Mouse (Mus musculus): ENCODE measurements around the gene Bmp4. TPM values are rescaled to one million over a fixed set of nuclear protein-coding genes. Genes with fewer than 3 reads are reported as not detected.

Gene Bmp4
- 10 to 100 TPM in 1 of 2 experiments, 1 to 10 TPM in 1; 8.4 to 11.4 TPM for total RNA-seq (2021)
- long read RNA-seq, experiment 1, partial matches to known transcripts: 3 of 5 reads
- long read RNA-seq, experiment 1, other reads (novel, unspliced or antisense): 1 of 5 reads
- long read RNA-seq, experiment 2, partial matches to known transcripts: 3 of 6 reads
- long read RNA-seq, experiment 2, other reads (novel, unspliced or antisense): 1 of 6 reads

DNA sequence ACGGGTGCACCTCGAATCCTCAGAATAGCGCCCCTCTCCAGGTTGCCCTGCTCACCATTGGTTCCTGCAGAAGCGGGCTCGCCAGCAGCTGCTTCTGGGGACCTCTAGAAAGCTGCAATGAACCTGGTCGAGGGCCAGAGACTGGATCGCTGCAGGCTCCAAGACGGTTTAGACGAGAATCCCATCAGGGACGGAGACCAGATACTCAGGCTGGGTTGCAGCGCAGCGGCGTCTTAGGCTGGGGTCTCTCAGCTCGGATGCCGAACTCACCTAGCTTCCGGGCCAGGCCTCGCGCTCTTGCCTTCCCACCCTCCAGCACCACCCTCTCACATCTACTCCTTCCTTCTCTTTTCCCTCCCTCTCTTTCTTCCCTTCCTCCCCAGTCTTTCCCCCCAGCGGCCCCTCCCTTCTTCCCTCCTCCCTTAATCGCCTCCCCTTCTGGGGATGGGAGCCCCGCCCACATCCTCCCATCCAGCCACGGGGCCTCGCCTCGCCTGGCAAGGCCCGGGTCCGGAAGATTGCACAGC lies at the start of gene Bmp4:
Gene Bmp4 (minus strand): TSS at position 421 of the 527 bp plus-strand sequence.
- DNase-seq (ENCODE audit: low spot score in 2 of 2): no peak

DNA sequence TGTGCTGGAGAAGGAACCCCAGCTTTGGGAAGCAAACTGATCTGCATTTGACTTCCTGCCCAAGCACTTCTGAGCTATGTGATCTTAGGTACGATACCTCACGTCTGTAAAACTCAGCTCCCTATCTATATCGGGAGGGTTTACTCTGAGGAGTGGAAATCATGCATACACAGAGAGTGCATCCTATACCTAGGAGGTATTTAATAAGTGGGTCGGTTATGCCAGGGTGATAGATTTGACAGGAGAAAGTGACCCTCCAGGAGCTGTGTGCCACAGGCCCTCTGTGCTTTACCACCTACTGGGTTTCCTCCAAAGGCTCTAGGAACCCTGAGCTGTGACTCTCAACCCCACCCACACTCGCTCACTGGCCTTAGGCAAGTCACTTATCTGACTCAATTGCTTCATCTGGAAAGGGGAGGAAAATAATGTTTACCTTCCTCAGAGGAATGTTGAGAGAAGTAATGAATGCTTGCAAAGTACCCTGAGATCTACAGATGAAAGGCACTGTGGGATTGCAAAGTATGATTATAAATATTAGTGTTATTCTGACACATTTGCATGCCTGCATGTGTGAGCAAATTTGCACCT lies 49.1 kb upstream of the Bmp4 start:
- DNase-seq (ENCODE audit: low spot score in 2 of 2): no peak

DNA sequence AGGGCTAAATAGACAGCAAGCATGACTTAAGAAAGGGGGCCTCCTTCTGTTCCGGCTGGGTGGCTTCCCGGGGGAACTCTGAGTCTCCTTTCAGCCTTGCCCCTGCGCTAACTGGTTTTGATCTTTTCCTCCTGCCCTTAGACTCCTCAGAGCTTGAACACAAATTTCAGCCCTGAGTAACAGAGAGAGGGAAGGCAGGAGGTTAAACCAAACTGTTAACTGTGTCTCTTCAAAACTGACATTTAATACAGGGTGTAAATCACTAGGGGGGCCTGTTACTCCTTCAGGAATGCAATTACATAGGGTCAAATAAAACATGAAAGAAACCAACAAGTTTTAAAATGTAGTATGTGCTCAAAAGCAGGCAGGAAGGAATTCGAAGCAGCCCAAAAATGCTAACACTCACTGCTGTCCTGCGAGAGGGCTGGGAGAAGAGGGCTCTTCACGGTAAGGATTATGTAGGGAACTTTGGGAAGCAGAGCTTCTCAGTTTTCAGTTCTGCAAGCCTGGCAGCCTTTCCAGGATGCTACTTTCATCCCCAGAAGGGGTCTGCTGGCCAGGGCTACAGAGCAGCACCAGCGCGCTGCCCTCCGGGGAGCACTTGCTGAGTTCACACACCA lies 46.1 kb upstream of the Bmp4 start:
- DNase-seq (ENCODE audit: low spot score in 2 of 2): no peak

DNA sequence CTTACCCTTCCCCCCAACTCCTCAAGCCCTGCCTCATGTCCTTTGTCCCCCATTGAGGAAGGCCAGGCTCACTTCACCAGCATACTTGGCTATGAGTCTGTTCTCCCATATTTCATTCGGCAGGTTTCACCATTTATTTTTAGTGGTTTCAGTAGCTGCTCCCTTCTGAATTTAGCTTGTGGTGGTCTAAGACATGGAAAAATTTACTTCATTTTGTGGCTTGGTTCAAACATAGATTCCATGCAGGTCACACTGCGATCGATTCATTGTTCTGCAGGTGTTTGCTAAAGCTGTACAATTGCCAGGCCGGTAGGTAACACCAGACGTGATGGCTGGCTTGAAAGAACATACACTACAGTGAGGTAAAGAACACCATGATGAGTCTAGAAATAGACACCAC lies 39.8 kb upstream of the Bmp4 start:
- no peak for DNase-seq (ENCODE audit: low spot score in 2 of 2)

DNA sequence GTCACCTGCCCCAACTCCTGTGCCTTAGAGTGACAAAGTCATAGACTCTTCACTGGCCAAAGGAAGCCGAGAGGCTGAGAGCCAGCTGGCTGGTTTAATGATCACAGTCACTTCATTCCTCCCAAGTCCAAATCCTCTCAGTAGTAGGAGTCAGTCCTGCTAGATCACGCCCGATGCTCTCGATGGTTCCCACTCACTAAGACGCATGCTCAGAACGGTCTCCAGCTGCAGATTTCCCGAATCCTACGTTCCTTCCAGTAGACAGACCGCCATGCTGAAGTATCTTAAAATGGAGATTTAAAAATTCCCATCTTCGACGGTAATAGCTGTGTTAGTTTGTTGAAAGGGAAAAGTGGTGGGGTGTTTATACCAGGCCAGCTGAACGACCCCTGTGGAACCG lies 36.8 kb upstream of the Bmp4 start:
- DNase-seq (ENCODE audit: low spot score in 2 of 2): no peak

DNA sequence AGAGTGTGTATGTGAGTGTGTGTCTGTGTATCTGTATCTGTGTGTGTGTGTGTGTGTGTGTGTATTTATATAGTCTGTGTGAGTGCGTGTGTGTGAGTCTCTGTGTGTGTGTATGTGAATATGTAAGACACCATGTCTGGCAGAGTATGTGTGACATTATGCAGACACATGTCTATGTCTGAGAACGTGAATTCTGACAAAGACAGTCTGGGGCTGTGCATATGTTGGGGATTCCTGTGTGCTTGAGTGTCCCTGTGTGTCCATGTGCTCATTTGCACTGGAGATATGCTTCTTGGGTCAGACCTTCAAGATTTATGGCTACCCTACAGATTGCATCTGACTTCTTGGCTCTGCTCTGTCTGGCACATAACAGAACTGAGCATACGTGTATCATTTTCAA lies 31.4 kb upstream of the Bmp4 start:
- no peak for DNase-seq (ENCODE audit: low spot score in 2 of 2)

DNA sequence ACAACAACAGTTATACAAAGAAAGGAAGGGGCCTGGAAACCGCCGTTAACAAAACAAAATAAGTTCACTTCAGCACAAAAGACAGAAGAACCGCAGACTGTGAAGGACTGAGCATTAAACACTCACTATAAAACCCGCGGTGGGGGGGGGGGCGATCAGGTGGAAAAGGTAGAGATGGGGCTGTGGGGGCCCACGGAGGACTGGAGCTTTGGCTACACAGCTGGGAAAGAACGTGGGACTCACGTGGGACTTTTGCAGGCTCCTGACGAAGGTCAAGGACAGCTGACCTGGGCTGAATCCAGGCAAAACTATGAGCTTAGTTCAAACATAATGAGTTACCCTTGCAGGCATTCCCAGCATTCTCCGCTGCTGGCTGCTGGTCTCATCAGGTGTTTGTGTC lies 28.8 kb upstream of the Bmp4 start:
- DNase-seq (ENCODE audit: low spot score in 2 of 2): no peak

DNA sequence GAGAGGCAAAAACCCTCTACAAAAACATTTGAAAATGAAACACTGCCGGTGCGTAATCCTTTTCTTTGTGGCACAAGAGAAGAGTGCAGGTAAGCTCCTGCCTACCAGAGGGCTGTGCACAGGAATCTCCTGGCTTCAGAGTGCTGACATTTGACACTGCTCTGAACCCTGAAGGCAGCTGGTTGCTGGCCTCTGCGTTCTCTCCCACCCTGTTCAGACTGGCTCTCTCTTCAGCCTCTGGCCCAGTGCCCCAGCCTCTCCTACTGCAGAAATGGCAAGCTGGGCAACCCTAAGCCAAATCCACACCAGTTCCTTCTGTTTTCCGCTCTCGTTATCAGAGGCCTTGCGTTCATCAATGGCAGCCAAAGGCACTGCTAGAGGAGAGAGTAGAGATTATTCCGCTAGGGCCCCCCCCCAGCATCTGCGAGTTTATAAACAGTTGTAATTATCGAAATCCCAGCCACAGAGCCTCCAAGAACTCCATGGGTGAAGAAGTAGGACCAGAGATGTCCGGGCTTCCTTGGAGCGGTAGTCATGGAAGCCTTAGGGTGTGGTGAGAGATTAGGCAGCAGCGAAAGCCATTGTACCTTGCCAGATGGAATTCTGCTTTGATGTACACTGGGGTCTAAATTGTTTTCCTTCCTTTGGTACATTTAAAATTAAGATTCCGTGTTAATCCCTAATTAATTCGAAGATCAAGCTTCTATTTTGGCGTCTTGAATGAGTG lies 28.1 kb upstream of the Bmp4 start:
- no peak for DNase-seq (ENCODE audit: low spot score in 2 of 2)

DNA sequence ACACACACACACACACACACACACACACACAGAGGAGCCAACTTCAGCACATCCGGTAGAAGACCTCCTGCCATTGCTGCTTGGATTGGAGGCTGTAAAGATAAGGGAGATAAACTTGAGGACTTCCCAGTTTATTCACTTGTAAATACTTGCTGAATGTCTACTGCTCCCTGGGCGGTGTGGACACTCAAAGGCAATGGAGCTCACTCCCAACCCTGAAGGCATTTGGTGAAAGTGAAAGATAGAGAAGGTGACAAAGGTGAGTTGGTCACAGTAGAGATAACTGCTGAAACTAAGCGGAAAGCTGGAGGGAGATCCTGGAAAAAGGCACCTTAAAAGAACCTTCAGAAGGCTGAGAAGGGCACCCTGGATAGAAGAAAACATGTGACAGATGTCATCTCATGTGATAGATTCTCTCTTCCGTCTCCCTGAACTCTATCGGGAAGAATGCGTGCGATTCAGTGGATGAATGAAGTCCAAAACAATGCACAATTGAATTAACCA lies 22.1 kb upstream of the Bmp4 start:
- no peak for DNase-seq (ENCODE audit: low spot score in 2 of 2)

DNA sequence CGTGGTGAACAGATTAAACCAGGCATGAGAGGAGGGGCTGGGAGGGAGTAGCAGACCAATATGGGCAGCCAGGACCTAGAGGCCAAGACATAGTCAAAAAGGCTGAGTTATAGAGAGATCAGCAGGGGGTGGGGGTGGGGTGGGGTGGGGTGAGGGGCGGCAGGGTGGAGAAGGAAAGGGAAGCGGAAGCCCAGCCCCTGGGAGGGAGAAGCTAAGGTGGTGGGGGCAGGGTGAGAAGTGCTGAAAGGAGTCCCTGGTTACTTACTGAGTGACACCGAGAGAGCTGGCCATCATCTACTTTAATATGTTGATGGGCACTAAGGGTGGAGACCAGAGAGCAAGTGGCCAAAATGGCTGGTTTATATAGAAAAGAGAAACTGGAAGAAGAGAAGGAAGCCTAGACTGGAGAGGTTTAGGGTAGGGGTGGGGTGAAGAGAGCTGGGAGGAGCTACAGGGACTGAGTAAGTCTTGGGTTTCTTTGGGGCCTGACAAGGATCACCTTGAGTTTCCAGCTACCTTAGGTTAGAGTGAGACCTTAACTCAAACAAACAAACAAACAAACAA lies 20.2 kb upstream of the Bmp4 start:
- no peak for DNase-seq (ENCODE audit: low spot score in 2 of 2)

DNA sequence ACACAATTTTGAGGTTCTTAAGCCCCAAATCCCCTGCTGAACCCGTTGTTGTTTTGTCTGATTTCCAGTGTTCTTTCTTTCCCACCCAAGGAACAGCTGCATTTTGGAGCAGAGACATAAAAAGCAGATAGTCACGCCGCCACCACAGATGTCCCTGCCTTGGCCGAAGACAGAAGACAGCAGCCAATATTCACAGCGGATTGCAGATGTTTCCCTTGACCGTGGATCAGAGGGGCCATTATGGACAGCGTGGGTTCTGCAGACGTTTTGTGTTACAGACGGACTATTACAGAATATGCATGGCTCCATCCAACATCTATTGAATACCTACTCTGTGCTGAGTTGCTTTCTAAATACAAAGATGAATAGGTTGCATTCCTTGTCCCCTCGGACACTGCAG lies 18.5 kb upstream of the Bmp4 start:
- DNase-seq (ENCODE audit: low spot score in 2 of 2): no peak

DNA sequence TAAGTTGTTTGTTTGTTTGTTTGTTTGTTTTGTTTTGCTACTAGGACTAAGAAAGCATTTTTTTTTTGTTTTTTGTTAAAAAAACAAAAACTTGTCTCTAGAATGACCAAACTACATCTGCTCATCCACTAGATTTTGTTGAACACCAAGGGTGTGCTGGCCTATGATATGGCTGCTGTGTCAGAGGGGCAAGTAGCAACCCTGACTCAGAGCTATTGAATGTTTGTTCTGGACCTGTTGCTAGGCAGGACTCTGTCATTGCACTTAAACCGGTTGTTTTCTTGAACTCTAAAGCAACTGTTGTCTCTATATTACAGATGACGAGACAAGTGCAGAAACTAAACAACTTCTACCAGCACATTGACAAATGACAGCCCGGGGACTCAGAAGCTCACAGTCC lies 17.9 kb upstream of the Bmp4 start:
- no peak for DNase-seq (ENCODE audit: low spot score in 2 of 2)

DNA sequence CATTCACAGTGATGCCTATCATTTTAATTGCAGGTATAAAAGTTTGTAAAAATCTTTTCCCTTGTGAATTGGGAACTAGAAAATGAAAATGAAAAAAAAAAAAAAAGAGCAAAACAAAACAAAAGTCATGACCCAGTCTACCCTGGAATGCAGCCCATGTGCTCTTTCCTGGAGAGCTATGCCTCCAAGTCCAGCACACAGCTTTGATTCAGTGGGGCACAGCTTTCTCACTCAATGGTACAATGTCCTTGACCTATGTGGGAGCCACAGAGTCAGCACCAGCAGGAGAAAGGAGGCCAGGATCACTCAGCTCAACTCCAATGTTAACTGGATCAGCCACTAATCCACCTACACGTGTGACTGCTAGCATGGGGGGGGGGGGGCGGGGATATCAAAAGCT lies 9.5 kb upstream of the Bmp4 start:
- DNase-seq (ENCODE audit: low spot score in 2 of 2): no peak

DNA sequence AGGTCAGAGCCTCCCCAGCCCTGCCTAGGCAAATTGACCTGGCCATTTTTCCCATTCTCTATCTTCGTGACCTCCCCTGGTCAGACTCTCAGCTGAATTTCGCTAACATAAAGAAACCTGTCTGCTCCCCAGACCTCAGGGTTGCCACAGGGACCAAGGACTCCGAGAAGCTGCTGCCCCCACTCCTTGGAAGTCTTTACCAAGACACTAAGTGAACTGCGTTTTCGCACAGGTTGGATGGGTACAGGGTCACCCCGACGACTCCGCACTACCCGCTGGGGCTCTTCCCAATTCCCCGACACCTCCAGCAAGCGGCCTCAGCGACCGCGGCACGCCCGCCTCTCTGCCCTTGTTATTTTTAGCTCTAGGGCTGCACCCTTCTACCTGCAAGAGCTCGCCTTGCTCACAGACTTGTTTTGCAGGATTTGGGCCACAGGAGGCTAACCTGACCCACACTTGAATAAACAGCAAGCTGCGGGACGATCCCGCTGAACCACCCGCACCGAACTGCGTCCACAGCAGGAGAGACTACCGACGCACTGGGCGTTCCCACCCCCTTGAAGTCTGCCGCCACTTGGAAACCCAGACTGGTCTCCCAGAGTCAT lies 7.7 kb upstream of the Bmp4 start:
- no peak for DNase-seq (ENCODE audit: low spot score in 2 of 2)

DNA sequence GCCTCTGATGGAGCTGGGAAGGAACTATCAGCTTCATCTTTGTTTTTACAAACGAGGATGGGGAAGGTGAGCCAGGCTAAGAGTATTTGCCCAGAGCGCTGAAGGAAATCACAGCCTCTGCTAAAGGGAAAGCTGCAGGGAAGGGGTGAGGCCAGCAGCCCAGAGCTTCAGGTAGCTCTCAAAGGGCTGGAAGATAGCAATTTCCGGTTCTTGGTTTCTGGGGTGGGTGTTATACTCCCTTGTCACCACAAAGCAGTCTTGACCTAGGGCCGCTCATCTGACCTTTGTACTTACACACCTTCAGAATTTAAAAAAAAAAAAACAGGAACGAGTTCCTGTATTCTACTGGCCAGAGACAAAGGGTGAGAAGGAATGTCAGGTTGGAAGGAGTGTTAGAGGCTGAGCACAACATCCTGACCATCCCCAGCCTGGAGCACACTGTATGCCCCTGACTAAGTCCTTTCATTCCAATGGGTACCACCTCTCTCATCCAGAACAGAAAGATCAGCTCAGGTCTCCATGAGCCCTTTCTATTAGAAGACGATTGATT lies 1.2 kb upstream of the Bmp4 start:
- DNase-seq (ENCODE audit: low spot score in 2 of 2): no peak

DNA sequence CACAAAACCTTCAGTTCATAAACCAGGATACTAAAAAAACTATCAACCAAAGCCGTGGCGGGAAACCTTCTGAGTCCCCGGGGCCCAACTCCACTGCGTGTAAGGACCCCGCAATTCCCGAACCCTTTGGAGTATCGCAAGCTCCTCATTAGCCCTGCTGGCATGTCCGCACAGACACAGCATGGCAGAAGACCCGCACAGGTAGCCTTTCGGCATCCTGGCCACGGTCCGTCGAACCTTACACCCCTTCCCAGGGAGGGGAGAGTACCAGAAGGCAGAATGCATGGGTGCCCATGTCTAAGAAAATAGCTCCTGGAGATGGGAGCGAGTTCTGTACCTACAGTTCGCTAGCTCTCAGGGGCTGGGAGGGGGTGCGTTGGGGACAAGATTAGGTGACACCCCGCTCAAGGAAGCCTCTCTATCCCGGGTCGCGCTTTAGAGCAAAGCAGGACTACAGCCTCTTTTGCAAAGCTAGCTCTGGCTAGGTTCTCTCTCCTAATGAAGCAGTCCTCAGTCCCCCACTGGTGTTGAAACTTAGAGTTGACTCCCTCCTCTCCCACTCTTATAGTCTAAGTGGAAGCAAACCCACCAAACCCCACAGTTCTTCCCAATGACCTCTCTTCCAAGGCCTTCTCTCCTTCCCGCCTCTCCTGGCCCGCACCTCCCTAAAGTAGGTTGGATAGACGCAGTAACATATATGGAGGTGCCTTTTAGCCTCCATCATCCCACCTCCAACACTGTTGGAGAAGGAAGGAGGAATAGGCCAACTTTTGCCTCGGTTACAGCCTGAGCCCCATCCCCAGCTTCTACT lies 826 bp downstream of the Bmp4 start:
- DNase-seq (ENCODE audit: low spot score in 2 of 2): no peak

DNA sequence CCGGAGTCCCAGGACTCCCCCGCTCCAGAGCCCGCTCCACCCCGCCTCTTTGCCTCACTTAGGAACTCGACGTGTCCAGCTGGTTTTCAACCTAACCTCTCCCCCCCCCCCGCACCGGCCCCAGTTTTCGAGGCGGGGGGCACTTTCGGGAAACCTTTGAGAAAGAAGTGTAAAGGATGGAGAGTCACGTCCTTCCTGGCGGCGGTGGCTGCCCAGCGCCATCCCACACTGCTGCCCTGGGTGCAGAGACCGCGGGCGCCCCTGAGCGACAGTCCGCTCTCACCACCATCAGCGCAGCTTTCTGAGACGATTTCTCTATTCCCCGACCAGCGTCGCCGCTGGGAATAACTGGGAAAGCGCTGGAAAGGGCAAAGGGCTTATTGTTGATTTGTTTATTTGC lies 1.8 kb downstream of the Bmp4 start:
- DNase-seq (ENCODE audit: low spot score in 2 of 2): no peak

DNA sequence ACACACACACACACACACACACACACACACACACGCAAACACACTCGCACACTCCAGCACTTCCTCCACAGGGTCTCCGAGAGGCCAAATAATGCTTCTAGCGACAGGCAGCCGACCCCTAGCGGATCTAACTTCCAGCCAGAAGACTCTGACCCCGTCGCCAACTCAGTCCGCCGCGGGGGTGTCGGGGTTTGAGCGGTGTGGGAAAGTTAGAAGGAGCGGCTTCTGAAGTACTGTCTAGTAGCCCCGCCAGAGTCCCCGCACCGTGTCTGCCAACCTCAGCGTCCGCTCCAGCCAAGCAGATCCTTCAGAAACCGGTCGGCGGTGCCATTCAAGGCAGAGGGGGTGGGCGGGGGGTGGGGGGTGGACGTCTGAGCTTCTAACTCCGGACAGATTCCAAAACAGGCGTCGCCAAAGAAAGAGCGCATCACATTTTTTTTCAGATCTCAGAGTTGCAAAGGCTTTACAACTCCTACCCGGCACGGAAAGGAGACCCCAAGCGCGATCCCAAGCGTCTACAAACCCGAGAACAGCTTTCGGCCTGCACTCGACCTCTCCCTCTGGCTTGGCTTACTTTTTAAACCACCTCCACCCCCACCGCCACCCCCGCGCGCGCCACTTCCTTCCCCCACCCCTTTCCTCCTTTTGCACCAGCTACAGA lies 2.5 kb downstream of the Bmp4 start:
- DNase-seq (ENCODE audit: low spot score in 2 of 2): no peak

DNA sequence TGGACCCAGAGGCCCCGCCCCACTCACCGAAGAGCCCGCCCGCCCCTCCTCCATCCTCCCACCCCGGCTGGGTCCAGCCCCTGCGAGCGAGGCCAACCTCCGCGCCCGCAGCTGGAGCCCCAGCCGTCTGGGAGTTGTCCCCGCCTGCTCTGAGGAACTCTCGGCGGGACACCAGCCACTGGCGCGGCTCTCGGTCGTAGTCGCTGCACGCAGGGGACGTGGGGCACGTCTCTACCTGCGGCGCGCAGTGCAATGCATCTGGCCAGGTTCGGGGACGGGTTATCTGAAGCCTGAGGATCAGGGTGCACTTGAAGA lies 3.2 kb downstream of the Bmp4 start:
- DNase-seq (ENCODE audit: low spot score in 2 of 2): peak; percentile 42 to 66
